Mouse (Mus musculus) cerebellum, adult 9-10 months (tissue): ENCODE results near the gene Zdhhc19.

ENCODE experiments used
- DNase-seq: peaks from one replicate; pipeline ENCODE4 v3.0.0; 2022

Gene Zdhhc19

DNA sequence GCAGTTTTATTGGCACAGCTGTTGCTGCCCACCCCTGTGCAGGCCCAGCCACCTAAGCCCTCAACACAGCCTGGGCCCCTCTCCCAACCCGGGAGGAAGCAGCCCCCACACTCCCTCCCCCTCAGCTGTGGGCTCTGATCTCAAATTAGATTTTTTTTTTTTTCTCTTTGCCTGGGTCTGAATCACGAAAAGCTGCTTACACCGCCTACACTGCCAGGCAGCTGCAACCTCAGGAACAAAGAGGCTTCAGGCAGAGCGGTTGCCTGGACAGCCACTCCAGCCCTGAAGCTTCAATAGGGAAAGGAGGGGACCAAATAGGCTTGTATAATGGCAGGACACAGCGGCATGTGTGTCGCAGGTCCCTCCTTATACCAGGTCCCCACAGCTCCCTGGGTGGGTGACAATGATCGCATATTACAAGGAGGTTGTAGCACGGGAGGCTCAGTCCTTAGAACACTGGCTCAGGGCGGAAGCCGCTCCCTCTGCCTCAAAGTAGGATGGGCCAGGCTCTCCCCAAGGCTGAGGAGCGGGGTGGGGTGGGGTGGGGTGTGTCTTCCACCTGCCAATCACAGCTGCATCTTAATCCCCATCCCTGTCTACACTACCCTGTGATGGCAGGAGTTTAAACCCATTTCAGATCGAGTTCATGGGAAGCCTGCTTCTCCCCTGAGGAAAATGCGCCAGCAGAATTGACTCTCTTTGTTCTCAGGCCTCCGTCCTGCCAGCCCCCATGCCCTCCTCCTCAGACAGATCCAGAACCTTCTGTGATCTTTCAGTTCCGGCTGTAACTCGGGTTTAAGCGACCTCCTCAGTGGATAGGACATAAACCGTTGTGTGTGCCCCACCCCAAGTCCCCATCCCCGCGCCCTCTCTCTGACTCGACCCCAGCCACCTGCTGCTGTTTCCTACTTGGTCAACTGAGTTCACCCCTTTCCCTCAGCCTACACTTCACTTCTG lies 20.2 kb downstream of the Zdhhc19 start:
- DNase-seq, result no peak

DNA sequence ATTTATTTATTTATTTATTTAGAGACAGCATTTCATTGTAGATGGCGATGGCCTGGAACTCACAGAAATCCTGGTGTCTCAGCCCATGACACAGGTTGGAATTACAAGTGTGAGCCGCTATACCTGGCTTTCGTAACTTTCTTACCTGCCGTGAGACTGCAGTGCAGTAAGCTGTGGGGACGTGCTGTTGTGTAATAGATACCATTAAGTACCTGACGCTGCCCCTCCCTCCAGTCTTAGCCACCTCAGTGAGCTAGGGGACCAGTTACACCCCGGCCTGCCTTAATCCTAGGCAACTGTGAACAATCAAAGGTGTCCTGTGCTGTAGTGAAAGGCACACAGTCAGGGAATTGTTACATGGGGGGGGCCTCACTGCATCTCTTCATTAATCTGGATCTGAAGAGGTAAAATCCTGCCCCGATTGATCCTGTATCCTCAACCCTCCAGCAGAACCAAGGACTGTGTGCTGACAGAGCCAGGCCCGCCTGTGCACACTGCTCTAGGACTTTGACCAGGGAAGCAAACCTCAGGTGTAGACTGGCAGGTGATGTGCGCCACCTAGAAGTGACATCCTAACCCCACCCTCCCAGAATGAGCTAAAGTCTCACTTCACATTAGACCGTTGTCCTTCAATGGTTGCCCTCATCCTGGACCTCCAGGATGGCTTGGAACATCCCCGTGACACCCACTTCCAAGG lies 21.9 kb downstream of the Zdhhc19 start:
- DNase-seq, result no peak

DNA sequence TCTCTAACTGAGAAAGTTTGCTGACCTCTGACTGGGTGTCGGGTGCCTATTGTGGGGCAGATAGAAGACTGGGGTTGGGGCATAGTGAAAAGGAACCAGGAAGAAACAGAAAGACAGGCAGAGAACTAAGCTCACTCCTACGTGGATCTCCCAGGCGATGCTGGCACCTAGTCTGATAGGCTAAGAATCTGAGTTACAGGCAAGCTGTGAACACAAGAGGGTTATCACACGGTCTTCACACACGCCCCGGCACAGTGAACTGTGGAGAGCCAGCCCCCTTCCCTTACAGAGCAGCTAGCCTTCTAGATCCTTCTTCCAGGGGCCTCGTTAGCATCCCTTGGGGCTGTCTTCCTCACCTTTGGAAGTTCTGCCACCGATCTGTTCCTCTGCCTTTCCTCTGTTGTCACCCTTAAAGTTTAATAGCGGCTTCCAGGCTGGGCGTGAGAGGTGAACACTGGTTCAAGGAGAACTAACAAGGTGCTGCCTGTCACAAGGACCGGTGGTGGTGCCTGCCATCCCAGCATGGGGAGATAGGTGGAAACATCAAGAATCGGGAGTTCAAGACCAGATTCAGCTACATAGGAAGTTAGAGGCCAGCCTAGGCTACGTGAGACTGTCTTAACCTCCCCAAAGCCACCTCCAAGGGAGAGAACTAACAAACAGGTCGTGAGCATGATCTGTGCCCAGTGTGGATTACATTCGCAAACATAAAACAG lies 23.7 kb downstream of the Zdhhc19 start:
- DNase-seq, result no peak

DNA sequence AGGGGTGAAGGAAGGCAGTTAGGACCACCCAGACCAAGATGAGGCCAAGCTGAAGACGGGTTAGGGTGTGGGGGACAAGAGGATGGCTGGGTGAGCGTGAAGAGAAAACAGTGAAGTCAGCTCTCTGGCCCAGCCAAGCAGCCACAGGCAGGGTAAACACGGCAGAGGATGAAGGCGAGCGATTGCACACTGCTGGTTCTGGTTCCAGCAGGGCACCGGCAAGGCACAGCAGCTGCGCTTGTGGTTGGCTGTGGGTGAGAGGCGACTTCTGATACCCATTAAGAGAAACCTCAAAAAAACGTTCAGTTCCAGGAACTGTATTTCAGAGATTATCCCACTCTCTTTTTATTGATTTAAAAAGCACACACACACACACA lies 24.3 kb downstream of the Zdhhc19 start:
- no peak for DNase-seq

- no peak for DNase-seq
Observed at GRCm38 (mm10) chr16:32522578-32523194, 26.6 kb downstream of the Zdhhc19 start.

- DNase-seq, result peak; percentile 20
Observed at GRCm38 (mm10) chr16:32523462-32524243, 27.6 kb downstream of the Zdhhc19 start.

- no peak for DNase-seq
Observed at GRCm38 (mm10) chr16:32524244-32524615, 28.2 kb downstream of the Zdhhc19 start.

GRCm38 (mm10) chr16:32526906-32527305 lies 30.8 kb downstream of the Zdhhc19 start:
- no peak for DNase-seq

DNA sequence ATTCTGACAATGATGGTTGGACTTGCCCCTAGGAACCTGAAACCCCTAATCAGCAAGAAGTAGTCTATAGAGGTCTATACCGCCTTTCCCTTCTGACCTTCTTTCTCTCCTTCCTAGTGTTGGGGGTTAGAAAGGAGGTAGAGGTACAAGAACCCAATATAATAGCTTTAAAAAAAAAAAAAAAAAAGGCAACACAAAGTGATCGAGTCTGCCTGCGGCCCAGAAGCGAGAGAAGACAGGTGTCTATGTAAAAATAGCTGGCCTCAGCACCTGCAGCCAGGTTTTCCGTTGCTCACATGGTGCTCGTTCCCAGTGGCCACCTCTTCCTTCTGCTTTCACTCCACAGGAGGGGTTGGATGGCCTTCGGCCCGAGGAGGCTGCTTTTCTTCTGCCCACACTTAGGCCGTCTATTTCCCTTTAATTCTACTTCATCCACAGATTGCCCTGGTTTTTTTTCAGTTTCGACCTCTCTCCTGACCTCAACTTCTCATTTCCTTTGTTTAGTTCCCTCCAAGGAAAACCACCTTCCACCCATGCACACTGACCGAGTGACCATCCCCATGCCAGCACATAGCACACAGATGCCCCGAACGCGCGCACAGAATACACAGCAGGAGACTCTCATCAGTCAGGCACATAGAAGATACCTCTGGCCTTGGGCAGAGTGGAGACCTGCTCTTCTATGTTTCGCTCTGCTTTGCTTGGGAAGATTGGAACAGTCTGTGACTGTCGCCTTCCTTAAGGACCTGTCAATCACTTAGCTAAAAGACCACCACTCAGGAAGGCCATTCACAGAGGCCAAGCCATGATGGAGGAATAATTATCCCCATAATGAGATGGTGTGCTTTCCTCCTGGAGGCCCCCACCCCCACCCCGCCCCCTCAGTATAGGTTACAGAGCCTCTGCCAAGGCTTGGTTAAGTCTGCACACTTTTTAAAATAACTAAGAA lies 37.1 kb downstream of the Zdhhc19 start:
- DNase-seq, result no peak

DNA sequence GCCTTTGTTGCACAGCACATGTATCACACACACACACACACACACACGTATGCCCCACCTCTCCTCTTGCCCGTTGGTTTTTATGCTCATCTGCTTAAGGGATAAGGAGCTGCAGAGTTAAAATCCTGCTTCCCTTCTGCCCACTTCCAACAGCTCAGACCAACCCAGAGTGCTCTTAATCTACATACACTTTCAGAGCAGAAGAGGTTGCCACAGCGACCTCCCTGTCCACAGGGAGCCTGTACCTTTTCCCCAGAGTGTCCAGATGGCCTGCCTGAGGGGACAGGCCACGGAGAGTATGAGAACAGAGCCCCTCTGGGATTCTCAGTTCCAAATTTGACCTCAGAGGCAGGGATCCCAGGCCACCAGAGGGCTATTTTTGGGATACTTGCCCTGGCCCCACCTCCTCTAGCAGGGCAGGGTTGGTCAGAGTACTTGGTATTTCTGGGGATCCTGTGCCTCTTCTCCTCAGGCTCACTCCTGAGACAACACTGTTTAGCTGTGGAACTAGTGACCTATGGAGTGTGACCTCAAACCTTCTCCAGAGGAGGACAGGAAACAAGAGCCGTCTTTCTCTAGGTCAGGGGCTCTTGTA lies 39.2 kb downstream of the Zdhhc19 start:
- no peak for DNase-seq

DNA sequence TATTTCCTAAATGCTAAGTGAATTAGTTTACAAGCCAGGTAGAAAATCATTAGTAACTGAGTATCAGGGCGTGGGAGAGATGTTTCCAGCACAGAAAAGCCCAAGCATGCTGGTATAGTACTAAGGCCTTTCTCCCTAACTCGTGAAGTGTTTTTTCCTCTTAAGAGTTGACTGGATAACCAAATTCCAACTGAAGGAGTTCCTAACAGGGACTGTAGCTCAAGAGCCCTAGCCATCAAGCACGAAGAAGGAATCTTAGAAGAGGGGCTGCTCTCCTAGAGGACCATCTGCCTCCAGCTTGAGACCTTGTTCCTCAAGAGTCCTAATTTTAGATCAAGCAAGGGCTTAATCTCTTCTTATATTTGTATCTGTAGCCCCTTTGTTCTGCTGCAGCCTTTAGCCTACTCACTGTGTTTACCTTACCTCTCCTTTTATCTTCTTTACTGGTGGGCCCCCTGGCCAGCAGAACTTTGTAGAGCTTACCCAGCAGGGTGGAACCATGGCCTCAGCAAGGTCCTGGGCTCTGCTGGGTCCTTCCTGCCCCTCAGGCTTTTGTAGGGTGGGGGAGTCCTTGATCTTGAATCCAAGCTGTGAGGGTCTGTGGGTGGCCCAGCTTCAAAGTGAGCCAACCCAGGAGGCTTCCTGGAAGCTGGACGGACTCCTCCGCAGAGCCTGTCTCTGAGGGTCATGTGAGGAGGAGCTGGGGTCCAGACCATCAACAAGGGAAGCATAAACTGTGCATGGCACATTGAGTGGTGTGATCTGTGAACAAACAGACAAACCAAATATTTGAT lies 42.0 kb downstream of the Zdhhc19 start:
- no peak for DNase-seq

DNA sequence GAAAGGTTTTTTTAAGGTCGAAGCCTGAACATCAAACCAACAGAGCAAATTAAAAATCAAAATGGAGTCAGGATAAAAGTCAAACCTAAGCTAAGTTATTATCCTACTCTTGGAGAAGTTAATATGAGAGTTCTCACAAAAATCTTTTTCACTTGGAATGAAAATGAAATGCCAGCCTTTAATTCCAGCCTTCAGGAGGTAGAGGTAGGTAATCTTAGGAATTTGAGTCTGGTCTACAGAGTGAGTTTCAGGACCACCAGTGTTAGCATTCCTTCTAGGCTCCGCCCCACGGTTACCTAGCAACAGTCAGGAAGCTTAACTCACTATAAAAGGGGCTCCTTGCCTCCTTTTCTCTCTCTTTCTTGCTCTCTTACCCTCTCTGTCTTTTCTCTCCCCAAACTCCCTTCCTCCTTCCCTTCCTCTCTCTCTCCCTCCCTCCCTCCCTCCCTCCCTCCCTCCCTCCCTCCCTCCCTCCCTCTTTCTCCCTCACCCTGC lies 42.7 kb downstream of the Zdhhc19 start:
- DNase-seq, result no peak

DNA sequence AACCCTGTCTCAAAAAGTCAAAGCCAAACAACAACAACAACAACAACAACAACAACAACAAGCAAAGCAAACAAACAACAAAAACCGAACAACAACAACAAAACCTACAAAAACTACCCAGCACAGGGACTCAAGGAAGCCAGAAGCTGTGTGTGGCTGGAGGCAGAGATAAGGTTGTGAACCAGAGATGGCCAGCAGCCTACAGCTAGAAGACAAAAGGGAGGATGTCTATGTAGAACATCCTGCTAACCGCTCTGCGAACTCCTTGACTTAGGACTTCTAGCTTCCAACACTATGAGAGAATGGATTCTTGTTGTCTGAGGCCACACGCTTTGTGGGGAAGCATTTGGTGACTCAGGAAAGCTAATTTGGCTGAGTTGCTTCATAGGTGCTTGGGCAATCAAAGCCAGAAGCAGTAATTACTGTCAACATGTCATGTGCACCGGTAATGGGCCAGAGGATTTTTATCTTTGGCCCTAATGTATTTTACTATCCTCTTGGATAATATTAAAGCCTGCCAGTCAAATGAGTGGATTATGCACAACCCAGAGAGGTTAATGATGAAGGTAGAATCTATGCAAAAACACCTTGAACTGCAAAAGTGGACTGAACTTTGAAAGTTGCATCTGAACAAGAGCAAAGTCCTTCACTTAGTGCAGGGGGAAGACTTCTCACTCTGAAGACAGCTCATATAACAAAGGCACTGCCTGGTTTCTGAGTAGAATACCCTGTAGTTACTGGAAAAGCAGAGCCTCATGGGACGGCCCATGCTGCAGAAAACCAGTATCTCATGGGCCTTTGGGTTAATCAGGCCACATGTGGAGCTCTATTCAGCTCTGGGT lies 45.5 kb downstream of the Zdhhc19 start:
- no peak for DNase-seq

DNA sequence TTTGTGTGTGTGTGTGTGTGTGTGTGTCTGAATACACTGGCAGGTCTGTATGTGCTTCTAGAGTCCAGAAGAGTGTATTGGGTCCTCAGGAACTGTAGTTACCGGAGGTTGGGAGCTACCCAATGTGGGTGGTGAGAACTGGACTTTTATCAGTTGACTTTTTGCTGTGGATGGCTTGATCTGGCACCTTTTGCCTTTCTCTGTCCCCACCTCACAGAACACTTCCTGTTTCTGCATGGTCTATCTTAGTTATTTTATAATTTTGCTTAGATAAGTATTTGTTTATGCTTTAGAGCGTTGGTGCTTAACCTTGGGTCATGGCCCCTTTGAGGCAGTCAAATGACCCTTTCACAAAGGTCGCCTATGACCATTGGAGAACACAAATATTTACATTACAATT lies 47.4 kb downstream of the Zdhhc19 start:
- no peak for DNase-seq

DNA sequence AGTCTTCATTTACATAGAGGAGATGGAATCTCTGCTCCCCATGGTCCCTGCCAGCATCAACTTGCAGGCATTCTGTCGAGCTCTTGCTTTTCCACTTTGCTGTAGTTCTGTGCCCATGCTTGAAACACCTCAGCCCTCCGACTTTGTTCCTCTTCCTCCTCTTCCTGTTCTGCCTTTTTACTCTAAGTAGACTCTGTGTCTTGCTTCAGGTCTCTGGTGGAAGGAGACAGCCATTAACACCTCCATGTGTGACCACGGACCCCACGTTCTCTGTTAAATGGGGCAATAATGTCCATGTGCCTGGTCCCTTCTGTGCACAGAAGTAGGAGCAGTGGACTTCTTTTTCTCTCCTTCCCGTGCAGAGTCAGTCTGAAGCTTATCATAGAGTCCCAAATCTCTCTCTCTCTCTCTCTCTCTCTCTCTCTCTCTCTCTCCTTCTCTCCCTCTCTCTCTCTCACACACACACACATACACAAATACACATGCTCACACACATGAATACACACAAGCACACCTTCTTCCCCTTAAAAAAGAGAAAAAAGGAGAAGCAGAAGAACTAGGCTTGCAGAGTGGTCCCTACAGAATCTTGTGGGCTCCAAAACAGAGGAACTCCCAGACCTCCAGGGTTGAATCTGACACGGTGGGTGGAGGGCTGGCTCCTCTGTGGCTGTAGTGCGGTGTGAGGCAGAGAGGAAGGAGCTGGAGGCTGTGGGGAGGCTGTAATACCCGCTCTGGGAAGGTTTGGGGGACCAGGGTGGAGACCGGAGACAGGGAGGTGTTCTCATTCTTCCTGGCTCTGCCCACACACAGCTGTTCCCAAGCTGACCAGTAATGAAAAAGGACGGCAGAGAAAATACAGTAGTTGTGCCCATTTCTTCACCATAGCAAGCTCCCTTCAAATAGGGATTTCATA lies 51.3 kb downstream of the Zdhhc19 start:
- no peak for DNase-seq

DNA sequence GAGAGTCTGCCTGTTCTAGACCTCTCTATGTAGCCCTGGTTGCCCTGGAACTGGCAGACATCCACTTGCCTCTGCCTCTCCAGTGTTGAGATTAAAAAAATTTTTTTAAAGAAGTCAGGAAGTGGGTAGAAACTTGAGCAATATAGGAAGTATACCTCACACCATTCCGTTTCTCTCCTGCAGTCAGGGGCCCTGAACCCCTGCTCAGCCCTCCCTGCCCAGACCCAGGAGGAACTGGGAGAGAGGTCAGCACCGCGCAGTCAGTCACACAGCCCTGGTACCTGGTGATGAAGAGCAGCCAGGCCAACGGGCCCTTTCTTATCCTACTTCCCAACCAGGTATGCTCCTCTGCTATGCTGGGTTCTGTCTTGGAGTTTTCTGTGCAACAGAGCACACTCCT lies 54.0 kb downstream of the Zdhhc19 start:
- no peak for DNase-seq

DNA sequence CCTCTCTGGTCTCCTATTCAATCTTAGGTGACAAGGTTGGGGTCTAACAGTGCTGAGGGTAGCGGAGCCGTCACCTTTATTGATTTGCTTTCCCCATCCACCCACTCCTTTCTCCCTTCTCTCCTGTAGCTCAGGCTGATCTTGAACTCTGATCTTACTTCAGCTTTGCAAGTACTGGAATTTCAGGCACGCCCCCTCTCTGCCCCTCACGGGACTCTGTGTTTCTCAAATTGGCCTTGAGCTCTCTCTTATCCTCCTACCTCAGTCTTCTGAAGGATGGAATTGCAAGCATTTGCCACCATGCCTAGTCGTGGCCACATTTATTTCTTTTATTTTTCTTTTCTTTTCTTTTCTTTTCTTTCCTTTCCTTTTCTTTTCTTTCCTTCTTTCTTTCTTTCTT lies 54.4 kb downstream of the Zdhhc19 start:
- DNase-seq, result no peak

- DNase-seq, result no peak
Observed at GRCm38 (mm10) chr16:32551346-32551747, 55.3 kb downstream of the Zdhhc19 start.
